Mouse (Mus musculus) thymus, postnatal 36 days (tissue): ENCODE results near the gene Htra2.
A peak's percentile ranks its signal among the peaks of the same experiment; 100 is the strongest.

Experiments used
- DNase-seq, 2 experiments: peaks; one replicate each; pipeline ENCODE4 v3.0.0; 2022; ENCODE audit warnings: mixed read lengths in 2 of 2

Gene Htra2

DNA sequence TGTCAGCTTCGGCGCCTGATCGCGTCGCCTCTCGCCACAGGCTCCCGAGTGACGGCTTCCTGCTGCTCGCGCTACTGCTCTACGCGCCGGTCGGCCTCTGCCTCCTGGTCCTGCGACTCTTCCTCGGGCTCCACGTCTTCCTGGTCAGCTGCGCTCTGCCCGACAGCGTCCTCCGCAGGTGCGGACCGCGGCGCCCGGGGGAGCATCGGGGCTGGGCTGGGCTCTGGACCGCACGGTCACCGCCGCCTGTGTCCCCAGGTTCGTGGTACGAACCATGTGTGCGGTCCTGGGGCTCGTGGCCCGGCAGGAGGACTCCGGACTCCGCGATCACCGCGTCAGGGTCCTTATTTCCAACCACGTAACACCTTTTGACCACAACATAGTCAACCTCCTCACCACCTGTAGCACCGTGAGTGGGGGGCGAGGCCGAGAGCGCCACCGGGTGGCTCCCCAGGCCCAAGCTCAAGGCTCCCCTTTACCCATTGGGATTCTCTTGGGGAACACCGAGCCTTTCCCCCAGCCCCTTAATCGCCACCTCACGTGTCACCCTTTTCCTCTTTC is at the start of gene Htra2:
TSS of gene Htra2 (minus strand) at position 403 of the 561 bp plus-strand sequence.
- DNase-seq, result peak; percentile 64 to 71

- DNase-seq, result no peak
These were observed 49.1 kb upstream of the Htra2 start for GRCm38 (mm10) chr6:83104158-83104557.

DNA sequence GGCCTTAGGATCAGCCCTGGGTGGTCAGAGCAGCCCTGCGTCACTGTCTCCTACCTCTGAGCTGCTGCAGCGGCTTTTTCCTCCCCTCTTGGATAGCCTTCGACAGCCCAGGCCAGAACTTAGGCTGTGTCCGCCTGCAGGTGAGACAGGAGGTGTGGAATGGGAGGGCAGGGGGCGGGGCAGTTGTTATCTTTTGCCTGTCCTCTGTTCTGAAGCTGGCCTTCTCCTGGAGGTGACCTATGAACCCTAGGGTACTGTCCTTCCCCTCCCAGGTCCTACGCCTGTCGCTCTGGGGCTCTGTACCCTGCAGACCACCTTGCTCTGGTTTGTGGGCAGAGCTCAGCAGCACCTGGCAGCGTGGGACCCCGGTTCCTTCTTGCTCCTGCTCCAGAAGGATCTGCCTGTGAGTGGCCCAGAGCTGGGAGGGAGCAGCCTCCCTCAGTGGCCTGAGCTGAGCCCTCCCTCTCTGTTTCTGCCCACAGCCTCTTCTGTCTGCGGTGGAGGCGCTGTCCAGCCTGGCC is 48.1 kb upstream of the Htra2 start:
- DNase-seq, result no peak

- DNase-seq, result peak; percentile 81 to 84
These were observed 46.8 kb upstream of the Htra2 start for GRCm38 (mm10) chr6:83101688-83102556.

DNA sequence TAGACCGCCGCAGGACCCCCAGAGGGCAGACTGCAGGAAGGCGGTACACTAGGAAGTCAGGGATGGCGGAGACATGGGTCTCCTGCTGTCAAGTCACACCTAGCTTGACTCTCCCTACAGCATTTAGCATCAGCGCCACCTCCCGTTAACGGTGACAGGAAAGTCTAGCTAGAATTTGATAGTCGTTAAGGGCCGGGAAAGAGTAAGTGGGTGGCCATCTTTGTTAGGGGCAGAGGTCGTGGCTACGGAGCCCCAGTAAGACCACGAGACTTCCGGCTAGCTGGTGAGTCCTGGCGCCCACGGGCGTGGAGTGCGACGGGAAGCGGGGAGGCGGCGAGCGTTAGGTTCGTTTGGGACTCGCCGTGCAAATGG is 46.2 kb upstream of the Htra2 start, which contains the start of the genes Ccdc142 and Gm42688:
TSS of gene Ccdc142 (plus strand) at position 286 of the 372 bp plus-strand sequence.
TSS of gene Gm42688 (plus strand) at position 302 of the 372 bp plus-strand sequence.
- DNase-seq, result peak; percentile 93 to 94

DNA sequence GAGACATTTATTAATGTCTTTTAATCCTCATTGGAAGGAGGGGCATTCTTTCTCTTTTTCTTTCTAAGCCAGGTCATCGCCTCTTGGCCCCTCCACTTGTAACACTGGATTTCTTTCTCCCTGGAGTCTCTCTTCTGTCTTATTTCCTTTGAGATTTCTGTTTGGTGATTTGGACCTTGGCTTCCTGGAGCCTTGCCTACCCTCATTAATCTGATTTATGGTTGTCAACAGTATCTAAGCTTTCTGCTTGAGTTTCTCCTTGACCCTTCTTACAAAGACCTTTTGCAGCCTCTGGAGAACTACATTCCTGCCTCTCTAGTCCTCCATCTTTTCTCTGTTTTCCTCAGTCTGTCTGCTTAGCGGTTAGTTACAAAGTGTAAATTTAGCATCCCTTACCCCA is 43.3 kb upstream of the Htra2 start:
- no peak for DNase-seq

- peak; percentile 47 to 68 for DNase-seq
These were observed 40.9 kb upstream of the Htra2 start for GRCm38 (mm10) chr6:83095968-83096367.

DNA sequence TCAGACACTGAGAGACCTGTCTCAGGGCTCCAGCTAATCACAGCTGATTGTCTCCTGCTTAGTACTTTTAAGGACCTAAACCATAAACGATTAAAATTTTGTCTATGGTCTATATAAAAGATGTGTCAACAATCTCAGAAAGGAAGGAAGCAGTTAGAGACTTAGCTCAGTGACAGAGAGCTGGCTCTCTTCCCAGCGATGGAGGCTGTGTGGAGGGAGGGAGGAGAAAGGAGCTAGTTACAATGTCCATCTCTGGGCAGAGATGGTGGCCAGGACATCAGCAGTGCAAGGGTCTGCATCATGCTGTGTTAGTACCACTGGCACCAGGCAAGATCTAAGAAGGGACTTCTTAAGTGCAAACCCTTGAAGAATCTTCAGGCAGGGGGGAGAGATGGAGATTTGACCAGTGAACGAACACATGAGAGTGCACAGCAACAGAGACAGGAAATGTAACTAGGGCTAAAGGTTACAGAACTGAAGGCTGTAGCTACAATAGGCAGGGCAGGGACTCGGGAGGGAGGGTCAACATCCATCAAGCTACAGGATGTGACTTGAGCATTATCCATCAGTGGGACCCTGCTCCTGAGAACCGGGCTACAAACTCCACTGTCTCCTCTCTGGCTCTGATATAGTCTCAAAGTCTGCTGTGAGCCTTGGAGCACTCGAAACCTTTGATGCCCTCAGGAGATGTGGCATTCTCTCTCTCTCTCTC is 37.5 kb upstream of the Htra2 start:
- DNase-seq, result no peak

GRCm38 (mm10) chr6:83087926-83088260 is 32.8 kb upstream of the Htra2 start:
- no peak for DNase-seq

GRCm38 (mm10) chr6:83087205-83087925 is 32.3 kb upstream of the Htra2 start:
- no peak for DNase-seq

- peak; percentile 24 to 45 for DNase-seq
These were observed 31.3 kb upstream of the Htra2 start, which contains the start of gene Lbx2 for GRCm38 (mm10) chr6:83086121-83087035. Gene Lbx2, plus strand, starts transcription at chr6:83086367.

GRCm38 (mm10) chr6:83084477-83084876 is 29.4 kb upstream of the Htra2 start:
- DNase-seq, result no peak

DNA sequence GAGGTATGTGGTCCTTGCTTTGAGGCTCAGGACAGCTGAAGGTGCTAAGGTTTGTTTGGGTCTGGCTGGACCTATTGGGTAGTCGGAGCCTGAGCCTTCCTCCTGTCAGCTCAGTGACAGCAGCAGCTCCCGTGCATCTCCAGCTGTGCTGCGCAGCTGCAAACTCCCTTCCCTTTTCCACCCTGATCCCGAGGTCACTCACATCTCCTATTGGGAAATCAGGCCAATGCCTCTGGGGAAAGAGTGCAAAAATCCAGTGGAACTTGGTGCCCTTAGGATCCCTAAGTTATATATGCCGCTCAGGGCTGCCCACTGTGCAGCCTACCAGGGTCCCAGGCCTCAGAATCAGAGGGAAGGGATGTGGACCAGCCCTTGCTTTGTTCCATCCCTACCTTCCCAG is 28.4 kb upstream of the Htra2 start:
- no peak for DNase-seq

DNA sequence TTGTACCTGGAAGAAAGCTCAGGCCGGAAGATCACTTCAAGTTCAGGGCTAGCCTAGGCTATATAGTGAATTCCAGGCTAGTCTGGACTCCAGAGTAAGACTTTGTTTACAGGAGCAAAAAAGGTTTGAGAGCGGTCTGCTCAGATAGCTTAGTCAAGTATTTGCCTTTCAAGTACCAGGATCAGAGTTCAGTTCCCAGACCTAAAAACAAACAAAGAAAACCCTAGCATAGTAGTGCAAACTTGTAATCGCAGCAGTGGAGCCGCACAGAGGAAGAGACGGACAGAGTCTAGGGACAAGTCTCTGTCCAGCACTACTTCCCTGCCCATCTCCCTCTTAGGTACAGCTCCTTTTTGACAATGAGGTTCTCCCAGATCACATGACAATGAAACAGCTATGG is 25.1 kb upstream of the Htra2 start:
- DNase-seq, result no peak

- peak; percentile 99 to 100 for DNase-seq
These were observed 23.3 kb upstream of the Htra2 start for GRCm38 (mm10) chr6:83078324-83078858.

DNA sequence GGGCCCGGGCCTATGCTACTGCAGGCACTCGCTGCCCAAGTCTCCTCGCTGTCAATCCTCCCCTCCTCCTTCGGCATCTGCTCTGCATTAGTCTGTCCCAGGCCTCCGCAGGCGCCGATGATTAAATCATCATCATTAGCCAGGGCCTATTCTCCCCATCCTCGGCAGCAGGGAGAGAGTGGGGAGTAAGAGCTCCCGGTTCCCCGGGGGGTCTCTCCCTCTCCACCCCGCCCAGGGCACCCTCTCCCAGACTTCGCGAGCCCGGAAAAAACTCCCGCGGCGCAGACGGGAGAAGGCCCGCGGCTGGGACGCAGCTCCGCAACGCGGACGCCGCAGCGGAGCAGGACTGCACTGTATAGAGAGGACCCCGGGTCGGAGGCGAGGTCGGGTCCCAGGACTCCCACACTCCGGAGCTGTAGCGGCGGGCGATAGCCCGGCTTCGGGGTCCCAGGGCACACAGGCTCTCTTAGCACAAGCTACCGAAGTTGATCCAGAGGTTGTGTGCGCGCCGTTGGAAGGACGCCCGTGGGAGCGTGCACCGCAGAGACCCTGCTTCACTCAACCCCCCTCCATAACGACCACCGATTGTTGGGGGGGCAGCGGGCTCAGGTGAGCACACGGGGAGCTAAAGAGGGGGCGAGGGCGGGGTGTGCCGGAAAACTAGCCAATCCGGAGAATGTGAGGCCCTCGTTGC is 22.7 kb upstream of the Htra2 start, which contains the start of gene Pcgf1:
TSS of gene Pcgf1 (plus strand) at position 240 of the 694 bp plus-strand sequence.
- DNase-seq, result no peak

DNA sequence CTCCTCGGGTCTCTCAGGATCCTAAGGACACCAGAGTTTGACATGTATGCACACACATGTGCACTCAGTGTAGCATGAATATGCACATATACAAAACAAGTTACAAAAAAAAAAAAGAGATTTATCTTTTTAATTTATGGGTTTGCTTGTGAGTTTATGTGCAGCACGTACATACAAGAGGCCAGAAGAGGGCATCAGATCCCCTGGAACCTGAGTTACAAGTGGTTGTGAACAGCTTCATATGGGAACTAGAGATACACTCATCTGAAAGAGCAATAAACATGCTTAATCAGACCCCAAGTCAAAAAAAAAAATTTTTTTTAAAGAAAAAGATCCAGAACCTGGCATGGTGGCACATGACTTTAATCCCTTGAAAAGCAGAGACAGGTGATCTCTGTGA is 19.9 kb upstream of the Htra2 start:
- no peak for DNase-seq

DNA sequence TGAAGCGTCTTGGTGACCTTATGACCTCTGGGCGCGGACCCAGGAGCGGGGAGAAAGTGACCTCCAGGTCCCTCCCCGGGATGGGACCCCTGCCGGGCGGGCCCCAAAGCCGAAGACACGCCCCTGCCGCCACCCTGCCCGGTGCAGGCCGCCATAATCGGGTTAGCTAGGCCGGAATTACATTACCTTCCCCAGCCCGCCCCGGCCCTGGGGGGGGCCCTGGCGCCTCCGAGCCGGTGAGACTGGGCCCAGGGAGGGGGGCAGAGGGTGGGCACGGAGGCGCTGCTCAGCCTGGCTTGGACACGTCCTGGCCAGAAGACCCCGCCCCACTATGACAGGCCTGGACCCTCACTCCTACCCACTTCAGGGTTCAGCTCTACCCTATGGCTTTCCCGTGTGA is 16.1 kb upstream of the Htra2 start:
- no peak for DNase-seq

DNA sequence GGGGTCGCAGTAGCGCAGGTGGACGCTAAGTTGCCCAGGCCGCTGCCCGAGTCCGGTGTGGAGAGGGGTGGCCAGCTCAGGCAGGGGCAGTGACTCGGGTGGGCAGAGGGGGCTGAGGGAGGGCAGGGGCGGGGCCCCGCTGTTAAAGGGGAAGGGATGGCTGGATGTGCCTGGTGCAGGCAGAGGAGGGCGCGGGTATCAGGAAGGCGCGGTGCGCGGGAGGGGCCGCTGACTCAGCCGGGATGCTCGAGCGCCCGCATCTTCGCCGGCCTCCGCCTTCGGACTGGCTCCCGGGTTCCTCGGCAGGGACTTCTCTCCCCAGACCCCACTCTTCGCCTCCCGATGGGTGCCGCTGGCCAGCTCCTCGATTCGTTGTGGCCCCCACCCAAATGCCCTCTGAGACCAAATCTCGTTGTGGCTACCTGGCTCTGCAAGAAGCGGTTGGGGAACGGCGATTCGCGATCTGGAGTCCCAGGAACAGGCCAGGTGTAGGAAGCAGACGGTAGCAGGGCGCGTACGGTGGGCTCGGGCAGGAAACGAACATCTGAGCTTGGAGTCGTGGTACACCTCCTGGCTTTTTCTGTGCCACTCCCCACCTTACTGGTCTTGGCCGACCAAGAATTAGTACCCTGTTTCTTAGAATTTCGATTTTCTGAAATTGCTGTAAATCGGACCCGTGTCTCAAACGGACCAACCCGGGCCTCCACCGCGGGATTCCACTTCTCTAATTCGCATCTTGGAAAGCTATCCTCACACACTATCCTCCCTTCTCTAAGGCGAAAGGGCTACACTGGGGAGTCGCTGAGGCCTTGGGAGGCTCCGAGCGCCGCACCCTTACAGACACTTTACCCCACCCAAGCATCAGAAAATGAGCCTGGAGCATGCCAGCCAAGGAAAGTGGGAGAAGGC is 15.5 kb upstream of the Htra2 start:
- DNase-seq, result peak in 1 of 2 experiments; percentile 36

DNA sequence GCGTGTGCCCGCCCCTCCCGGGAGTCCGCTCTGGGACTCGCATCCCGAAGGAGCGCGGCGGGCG is 15.0 kb upstream of the Htra2 start, which contains the start of gene Tlx2:
TSS of gene Tlx2 (minus strand) at position 47 of the 64 bp plus-strand sequence.
- DNase-seq, result no peak
